Mouse (Mus musculus): Measurements from ENCODE around the gene Ldhal6b. TPM values are rescaled to one million over a fixed set of nuclear protein-coding genes. Genes with fewer than 3 reads are reported as not detected.
"Not testable (repeated sequence)": the region's sequence is repeated elsewhere in the genome, so short reads cannot be mapped to it uniquely, and the experiment has no call there.

Ldhal6b gene
- total RNA-seq (2022) = 1 to 10 TPM in 3 of 4 experiments, under 1 TPM in 1; 0.73 to 3.9 (median 1.8) TPM

GRCm38 (mm10) chr17:5418545-5418944 is at the start of gene Ldhal6b:
Gene Ldhal6b (minus strand): TSS chr17:5418767.
- DNase-seq = no peak

GRCm38 (mm10) chr17:5467177-5467576 is 48.6 kb upstream of the Ldhal6b start:
- DNase-seq = no peak

GRCm38 (mm10) chr17:5466736-5467135 is 48.2 kb upstream of the Ldhal6b start:
- no peak for DNase-seq

GRCm38 (mm10) chr17:5463912-5464311 is 45.3 kb upstream of the Ldhal6b start:
- no peak for DNase-seq

DNA sequence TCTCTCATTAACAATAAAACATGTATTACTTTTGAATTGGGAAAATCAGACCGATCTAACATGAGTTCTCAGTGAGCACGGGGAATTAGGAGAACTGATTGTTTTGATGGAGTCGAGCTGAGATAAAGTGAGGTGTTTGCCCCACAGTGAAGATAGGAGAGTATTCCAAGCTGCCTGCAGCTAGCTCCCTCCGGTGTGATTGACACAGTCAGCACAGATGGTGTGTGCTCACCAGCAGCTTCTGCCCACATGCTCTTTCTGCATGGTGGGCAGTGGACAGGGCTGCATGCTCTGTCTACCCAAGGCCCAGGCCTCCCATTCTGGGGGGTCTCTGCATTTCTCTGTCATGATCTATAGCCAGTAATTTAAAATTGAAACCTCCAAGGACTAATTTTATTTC is 35.1 kb upstream of the Ldhal6b start:
- DNase-seq = no peak

GRCm38 (mm10) chr17:5443751-5444150 is 25.2 kb upstream of the Ldhal6b start:
- no peak for DNase-seq

DNA sequence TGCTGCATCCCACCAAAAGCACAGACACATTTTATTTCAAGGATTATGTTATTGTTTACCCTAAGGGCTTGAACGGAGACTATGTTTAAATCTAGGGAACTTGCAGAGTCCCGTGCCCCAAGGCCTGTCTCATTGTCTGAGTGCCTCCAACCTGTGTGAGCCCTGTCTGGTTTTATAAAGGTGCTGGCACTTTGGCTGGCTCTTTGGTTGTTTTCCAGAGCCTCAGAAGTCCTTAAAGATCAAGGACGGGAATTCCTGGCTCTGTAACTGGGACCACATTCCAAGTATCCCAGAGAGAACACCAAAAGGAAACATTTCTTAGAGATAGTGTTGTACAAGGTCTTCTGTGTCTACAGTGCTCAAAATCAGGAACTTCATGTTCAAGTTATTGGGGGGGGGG is 24.7 kb upstream of the Ldhal6b start:
- DNase-seq = no peak

GRCm38 (mm10) chr17:5442403-5442802 is 23.8 kb upstream of the Ldhal6b start:
- DNase-seq = not testable (repeated sequence)

DNA sequence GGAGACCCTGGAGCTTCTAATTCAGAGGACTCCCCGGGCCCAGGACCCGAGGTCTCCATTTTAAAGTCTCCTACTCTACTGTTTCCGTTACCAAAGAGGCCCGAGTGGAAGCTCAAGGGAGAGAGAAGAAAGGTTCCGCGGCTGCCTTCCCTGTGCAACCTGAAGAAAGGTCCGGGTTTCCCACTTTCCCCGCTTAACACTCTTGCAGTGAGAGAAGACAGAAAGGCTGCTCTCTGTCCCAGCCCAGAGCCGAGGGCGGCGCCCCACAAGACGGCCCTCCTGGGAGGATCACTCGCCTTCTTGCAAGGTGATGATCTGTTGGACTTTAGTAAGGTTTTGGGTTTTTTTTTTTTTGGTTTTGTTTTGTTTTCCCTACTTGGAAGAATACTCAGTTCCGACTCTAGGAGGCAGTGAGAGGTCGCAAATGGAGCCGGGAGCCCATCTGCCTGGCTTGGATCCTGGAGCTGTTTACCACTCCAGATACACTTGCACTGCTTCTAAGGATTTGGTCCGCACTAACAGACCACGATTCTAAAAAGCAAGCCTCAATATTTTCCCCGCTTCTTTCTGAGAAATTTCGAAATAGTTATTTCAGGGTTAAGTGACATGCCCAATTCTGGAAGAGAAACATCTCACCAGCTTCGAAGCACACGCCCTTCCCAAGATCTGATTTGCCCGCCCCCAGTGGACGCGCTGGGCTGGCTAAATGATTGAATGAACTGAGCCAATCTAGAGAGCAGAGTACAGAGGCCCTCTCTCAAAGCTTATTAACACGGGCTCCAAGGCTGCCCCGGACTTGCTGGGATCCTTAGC is 21.8 kb upstream of the Ldhal6b start, which contains the start of gene Tmem242:
TSS of gene Tmem242 (minus strand) at position 101 of the 813 bp plus-strand sequence.
- peak; percentile 83 for DNase-seq

DNA sequence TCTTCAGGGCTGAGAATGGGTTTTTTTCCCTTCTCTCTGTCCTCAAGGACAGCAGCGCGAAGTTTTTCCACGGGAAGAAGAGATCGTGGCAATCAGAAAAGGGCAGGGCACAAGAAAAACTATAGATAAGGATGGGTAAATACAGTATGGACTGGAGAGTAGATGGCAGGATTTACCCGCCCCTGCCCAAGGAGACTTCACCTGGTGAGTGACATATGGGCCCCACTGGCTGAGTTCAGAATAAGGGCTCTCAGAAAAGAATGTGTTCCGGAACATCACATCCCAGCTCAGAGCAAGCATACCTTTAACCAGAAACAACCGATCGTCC is 21.2 kb upstream of the Ldhal6b start:
- no peak for DNase-seq

GRCm38 (mm10) chr17:5429772-5430133 is 11.2 kb upstream of the Ldhal6b start:
- no peak for DNase-seq

- peak; percentile 80 for DNase-seq
These were observed 10.7 kb upstream of the Ldhal6b start for GRCm38 (mm10) chr17:5429090-5429771.

GRCm38 (mm10) chr17:5425204-5425603 is 6.6 kb upstream of the Ldhal6b start:
- DNase-seq = no peak

- DNase-seq = no peak
These were observed 5.6 kb upstream of the Ldhal6b start for GRCm38 (mm10) chr17:5424156-5424555.

GRCm38 (mm10) chr17:5421835-5422234 is 3.3 kb upstream of the Ldhal6b start:
- no peak for DNase-seq

DNA sequence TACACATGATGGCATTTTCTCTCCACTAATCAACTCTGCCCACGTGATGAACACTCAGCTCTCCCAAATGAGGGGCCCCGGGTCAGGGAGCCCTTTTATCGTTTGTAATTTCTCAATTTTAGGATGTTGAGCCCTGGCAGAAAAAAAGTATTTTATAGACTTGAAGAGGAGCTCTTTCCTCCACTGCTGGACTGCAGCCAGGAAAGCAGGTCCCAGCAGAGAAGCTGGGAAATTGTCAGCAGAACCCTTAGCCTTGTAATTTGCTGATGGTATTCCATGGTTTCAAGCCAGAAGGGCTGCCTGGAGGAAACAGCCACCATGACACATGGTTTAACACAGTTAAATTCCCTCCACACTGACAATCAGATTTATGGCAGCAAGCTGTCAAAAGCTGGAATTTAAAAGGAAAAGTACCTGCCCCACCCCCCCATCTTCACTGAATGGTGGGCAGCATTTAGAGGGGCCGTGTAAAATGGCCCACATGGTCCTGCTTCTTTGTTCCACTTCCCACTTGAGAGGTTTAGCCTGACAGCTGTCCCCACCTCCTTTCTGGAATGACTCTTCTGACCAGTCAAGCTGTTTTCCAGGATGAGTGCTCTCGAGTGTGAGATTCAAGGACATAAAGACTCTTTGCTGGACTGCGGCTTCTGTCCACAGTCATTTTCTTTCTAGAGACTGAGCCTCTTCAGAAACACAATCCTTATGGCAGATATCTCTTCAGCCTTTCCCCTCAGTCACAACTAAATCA is 1.4 kb upstream of the Ldhal6b start:
- DNase-seq = no peak

GRCm38 (mm10) chr17:5419056-5419455 is 489 bp upstream of the Ldhal6b start:
- DNase-seq = no peak

- DNase-seq = no peak
These were observed 2.0 kb downstream of the Ldhal6b start for GRCm38 (mm10) chr17:5416518-5416917.

DNA sequence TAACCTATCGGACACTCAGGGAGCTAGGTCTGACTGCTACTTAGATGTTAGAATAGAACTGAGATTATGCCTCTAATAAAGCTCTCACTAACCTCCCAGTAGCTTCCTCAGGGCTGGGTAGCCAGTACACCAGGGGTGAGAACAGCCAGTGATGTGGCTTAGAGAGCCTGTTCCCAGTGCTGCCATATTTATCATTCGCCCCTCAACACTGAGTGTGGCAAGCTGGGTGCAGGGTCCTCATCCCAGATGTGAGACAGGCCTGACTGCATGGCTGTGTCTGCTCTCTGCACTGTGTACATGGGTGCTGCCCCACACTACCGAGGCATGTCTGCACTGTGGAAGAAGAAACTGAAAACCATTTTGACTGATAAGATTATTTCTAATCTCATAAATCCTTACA is 4.5 kb downstream of the Ldhal6b start:
- no peak for DNase-seq

- DNase-seq = no peak
These were observed 5.2 kb downstream of the Ldhal6b start for GRCm38 (mm10) chr17:5413350-5413749.

DNA sequence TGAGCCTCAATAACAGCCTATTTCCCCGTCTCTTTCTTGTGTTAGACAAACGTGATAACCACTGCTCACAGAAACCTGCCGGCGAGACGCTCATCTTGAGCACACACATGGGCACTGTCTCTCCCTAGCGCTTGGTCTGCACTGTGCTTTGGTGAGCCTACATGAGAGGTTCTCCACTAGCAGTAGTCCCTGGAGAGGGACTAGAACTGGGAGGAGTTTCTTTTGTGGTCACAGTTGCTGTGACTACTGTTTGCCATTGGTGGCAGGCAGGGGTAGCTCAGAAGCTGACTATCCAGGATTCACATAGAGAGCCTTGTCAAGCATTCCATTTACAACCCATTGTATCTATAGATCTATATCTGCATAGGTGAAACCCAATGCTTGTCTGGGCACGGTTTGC is 5.8 kb downstream of the Ldhal6b start:
- DNase-seq = no peak

- no peak for DNase-seq
These were observed 6.3 kb downstream of the Ldhal6b start for GRCm38 (mm10) chr17:5412301-5412700.

- no peak for DNase-seq
These were observed 7.4 kb downstream of the Ldhal6b start for GRCm38 (mm10) chr17:5411205-5411604.

Measured in adrenal gland, adult 8-10 months (tissue).